Mouse (Mus musculus) stomach, adult 2 months (tissue): ENCODE results near the gene Alg5. TPM values are rescaled to one million over a fixed set of nuclear protein-coding genes. Genes with fewer than 3 reads are reported as not detected.

Source experiments
- polyA plus RNA-seq: library from polyadenylated mRNA; depleted of rRNA; stranded (reverse); fragments of >200 nt; gene quantifications from 2 replicates; pipeline ENCODE4 v1.2.3, GENCODE M21; 2012; rRNA removed

The Alg5 gene
- polyA plus RNA-seq = 4.0 and 5.0 TPM in 2 replicates

DNA sequence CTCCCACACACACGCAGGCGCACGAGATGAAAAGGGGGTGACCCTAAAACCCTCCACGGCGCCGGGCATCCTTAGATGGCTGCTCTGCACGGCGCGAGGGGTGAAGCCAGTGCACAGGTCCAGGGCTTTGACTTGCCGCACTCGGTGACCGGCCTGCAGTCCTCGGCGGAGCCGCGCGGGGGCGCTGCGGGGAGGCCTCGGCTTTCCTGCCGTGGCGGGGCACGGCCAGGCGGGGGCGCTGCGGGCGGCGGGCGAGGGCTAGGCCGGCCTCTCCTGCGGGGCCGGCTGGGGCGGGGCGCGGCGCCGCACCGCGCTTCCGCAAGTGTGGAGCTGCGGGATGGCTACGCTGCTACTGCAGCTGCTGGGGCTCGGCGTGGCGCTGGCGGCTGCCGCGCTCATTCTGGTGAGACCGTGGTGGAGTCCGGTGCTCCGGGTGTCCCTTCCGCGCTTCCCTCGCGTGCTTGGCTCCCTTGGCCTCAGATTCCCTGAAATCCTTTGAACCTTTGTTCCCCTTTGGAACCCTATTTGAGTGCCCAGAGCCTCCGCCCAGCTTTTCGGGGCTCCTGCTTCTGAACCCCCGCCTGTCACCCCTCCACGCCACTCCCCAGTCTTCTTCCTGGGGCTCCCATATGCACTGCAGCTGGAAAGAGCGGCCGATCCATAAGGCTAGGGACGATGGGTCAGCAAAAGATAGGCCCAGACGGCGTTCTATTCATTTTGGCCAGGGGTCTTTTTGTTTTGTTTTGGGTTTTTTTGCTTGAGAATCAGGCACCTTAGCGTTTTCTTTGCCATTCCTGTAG lies at the start of gene Alg5, which contains the start of gene Exosc8:
Gene Alg5 (plus strand): TSS at position 293 of the 800 bp plus-strand sequence.
Gene Exosc8 (minus strand): TSS at position 147 of the 800 bp plus-strand sequence.

GRCm38 (mm10) chr3:54692202-54693055 lies 42.9 kb upstream of the Alg5 start, which contains the start of gene Supt20:
Gene Supt20 (plus strand): TSS chr3:54692807.

DNA sequence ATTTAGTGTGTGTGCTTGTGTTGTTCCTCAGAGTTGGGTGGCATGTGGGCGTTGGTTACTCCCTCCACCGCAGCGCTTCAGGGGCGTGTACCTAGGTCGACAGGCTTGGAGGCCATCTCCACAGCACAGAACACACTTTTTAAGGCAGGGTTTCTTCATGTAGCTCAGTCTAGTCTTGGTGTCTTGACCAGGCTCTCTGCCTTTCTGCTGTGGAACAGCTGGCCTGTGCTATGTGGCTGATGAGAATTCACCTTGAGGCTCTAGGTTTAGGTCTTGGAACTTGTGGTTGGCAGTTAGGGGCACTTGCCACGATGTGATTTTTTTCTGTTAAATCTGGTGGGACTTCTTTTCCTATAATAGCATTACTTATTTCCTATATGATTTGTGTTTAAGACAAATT lies 21.1 kb upstream of the Alg5 start, which contains the start of gene Gm21958:
Gene Gm21958 (minus strand): TSS at position 101 of the 400 bp plus-strand sequence.

GRCm38 (mm10) chr3:54755145-54756041 lies 20.1 kb downstream of the Alg5 start, which contains the start of gene Smad9:
Gene Smad9 (plus strand): TSS chr3:54755582.

Other genes starting within 250 kb of the Alg5 start
- 13.3 and 18.4 TPM in 2 replicates for gene Supt20, start 42.7 kb upstream of the Alg5 start, polyA plus RNA-seq
- gene Gm21958, start 21.2 kb upstream of the Alg5 start, polyA plus RNA-seq = not detected in 2 replicates
- gene Exosc8, start 146 bp upstream of the Alg5 start, polyA plus RNA-seq = 2.1 TPM in 2 replicates
- 1.6 and 2.1 TPM in 2 replicates for gene Smad9, start 20.0 kb downstream of the Alg5 start, polyA plus RNA-seq
- gene Rfxap, start 72.3 kb downstream of the Alg5 start, polyA plus RNA-seq = 5.1 and 10.2 TPM in 2 replicates
- 0.06 and 0.09 TPM in 2 replicates for gene Sertm1, start 180.3 kb downstream of the Alg5 start, polyA plus RNA-seq